Mouse (Mus musculus): Measurements from ENCODE around the gene Med16.

Gene Med16

DNA sequence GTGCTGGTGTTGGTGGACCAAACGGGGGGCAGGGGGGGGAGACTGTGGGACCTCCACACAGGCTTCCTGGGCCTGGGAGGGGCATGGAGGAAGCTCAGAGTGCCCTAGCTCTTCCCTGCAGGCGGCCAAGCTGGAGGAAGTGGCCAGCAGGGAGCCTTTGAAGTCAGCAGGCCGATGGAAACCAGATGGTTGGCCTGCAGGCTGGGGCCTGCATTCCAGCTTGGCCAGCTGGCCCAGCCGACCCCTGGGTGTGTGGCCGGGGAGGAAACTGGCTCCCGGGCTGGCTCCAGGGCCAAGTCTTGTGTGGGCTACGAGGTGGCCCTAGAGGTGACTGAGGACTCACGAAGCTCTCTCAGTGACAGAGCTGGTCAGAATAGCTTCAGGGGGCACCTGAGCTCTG, 24.0 kb upstream of the Med16 start:
- peak; percentile 59 for DNase-seq

DNA sequence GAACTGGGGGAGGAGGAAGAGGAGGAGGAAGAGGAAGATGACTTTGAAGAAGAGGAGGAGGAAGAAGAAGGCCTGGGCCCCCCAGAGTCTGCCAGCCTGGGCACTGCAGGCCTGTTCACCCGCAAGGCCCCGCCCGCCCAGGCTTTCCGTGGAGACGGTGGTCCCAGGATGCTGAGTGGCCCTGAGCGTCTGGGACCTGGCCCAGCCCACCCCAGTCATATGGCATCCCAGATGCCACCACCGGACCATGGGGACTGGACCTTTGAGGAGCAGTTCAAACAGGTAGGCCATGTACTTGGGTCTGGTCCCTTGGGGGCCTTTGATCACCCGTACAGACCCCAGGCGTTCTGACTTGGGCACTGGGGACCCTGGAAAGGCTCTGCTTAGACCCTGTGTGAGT, 23.1 kb upstream of the Med16 start:
- no peak for DNase-seq

DNA sequence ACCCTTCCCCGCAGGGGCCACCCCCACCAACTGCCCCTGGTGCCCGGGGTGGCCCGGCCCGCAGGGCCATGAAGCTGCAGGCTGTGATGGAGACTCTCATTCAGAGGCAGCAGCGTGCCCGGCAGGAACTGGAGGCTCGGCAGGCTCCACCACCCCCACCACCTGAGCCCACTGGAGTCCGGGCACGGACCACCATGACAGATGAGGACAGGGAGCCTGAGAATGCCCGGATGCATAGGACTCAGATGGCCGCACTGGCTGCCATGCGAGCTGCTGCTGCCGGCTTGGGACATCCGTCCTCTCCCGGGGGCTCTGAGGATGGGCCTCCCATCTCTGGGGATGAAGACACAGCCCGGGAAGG, 22.1 kb upstream of the Med16 start:
- DNase-seq, result no peak

DNA sequence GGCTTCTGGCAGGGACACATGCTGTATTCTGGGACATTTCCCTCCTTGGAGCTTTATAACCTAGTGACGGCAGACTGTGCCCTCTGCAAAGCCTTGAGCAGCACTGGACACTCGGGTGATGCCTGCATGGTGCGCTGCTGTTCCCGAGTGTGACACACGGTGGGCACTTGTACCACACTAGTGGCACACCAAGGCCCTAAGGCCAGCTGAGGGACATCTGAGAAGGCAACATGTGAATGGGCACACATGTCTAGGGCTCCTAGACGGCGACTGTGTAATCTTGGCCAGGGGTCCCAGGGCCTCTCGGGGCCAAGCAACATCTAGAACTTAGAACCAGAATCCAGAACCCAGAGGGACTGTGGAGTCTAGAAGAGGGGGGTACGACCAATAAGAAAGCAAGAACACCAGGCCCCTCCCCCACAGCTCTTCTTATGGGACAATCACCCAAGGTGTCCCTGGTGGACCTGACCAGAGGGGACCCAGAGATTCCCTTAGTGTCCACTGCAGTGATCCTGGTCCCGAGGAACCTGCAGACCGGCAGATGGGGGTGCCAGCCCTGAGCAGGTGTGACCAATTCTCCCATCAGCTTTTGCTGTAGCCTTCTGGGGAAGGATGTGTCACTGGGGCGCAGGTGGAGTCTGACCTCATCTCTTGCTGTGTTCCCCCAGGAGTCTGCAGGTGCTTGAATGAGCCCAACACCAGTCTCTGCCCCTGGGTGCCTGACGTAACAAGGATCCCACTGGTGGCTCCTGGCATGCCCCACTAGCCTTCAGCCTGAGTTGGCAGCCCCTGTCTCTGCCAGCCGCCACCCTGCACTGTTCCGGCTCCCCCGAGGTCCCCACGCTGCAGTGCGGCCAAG, 21.5 kb upstream of the Med16 start:
- DNase-seq, result no peak

DNA sequence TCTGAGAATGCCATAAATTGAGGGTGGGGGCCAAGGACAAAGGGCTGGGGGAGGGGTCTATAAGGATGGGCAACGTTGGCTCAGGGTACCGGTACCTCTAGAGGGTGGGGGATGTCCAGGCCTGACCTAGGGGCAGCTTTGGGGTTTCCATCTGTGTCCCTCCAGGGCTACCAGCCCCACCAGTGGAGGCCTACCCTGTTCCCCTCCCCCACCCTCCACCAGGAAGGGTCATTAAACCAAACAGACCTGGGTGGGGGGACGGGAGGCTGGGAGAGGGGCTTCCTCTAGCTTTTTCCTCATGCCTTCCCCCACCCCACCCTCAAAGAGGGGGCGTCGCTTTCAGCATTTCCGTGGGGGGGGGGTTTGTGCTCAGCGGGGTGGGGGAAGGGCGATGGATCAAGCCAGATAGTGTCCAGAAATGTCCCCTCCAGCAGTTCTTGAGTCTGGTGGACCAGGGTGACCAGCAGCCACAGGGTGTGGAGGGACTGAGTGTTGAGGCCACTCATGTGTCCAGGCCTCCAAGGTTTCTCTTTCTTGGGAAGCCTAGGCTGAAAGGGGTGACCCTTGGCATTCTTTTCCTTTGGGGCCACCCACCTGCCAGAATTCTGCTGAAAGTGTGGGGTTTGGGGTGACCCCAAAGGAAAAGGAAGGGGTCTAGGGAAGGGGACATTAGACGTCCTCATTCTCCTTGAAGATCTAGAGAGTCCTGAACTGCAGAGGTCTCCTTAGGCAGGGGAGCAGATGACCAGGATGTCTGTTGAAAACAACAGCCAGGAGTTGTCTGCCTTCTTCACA, 20.4 kb upstream of the Med16 start:
- no peak for DNase-seq

DNA sequence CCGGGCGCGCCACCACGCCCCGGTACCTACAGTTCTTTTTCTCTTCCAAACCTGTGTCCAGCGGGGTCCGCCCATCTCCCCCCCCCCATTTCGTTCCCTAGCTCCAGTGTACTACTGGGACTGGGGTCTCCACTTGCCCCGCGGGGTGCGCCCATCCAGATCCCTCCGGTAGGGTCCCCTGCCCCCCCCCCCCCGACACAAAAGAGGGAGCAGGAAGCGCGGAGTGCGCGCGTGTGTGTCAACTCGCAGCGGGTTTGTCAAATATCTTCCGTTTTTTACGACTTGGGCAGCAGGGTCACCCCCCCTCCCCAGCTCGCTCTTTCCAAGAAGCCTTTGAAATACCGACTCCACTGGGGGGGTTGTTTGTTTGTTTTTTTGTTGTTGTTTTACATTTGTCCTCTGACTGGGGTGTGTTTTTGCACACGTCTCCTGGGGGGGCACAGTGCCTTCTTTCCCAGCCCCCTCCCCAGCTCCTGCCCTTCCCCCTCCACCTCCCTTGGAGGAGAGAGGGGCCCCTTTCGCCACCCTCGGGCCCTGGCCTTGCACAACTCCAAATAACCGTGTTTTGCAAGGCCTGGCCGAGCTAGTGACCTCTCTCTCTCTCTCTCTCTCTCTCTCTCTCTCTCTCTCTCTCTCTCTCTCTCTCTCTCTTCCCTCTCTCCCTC, 19.4 kb upstream of the Med16 start:
- peak; percentile 46 for DNase-seq

DNA sequence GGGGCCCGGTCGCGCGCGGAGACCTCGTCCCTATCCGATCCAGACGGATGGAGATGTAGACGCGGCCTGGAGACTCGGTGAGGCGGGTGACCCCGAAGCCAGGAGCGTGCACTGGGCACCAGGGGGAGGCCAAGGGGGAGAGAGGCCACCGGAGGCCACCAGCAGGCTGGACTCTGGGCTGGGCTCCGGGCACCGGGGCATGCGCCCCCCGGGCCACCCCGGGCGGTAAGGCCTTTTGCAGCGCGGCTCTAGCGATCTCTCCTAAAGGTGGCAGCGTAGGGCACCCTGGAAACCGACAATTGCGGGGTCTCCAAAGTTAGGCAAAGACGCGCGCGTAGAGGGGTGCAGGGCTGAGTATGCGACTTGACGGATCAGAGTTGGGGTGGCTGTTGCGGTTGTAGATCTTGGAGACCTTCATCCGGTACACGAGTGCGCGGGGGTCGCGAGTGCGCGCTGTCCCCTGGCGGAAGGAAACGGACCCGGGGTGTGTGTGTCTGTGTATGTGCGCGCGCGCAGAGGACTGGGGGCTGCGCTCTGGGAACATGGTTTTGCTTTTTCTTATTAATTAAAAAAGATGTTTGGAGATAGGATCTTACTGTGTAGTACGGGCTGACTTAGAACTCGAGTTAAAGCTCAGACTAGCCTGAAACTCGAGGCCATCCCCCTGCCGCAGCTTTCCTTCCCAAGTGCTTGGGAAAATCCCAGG, 18.8 kb upstream of the Med16 start:
- DNase-seq, result peak; percentile 62

DNA sequence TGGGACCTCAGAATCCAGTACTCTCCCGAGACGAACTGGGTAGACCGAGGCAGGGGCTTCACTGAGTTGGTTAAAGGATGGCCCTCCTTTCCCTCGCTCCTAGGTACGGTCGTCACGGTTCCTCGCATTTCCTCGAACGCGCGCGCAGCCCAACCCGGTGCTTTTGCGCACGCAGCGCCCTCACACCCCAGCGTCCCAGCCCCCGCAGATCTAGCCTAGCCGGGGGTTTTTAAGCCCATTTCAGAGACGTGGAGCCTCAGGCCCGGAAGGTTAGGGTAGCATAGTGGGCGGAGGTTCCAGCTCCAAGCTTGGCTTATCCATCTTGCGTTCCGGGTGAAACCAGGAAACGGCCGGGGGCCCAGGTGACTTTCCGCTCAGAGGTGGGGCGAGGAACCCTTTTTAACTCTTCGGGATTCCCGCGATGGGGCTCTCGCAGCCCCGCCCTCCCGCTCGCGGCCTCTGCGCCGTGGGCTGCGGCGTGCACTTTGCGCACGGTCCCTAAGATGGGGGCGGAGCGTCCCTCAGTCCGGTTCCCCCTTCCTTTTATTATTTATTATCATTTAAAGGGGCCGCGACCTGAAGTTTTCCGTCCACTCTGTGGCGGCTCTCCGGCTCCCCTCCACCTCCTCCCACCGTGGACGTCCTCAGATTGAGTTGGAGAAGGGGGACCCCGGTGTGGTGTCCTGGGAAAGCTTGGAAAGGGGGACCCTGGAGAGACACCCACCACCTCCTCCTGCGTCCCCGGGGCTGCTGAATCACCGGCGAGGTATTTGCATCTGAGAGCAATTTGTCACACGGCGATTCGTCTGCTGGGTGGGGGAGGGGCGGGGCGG, 18.0 kb upstream of the Med16 start, which contains the start of gene Arid3a:
TSS of gene Arid3a (plus strand) at position 553 of the 833 bp plus-strand sequence.
- DNase-seq, result peak; percentile 91

DNA sequence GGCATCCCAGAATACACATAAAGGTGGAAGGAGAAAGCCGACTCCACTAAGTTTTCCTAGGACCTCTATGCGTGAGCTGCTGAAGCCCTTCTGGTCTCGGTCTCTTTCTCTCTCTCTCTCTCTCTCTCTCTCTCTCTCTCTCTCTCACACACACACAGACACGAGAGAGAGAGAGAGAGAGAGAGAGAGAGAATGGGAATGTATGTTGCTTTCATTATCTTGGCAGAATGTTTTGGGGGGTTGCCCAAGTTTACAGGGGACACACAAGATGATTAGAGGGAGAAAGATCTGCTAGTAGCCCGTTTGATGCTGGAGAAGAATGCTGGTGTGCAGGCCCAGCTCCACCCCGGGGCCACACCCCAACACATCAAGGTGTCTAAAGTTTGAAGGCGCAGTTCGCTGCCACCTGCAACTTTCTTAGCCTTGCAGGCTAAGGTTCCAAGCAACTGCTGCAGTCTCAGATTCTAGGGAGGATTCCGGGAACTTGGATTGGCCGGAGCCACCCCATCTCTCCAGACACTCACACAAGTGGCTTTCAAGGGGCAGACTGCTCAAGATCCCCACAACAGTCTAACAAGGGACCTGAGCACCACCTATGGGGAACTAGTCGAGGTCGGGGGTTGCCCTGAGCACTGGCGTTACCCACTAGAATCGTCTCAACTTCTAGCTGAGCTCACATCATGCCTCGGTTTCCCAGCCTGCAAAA, 17.2 kb upstream of the Med16 start:
- DNase-seq, result no peak

DNA sequence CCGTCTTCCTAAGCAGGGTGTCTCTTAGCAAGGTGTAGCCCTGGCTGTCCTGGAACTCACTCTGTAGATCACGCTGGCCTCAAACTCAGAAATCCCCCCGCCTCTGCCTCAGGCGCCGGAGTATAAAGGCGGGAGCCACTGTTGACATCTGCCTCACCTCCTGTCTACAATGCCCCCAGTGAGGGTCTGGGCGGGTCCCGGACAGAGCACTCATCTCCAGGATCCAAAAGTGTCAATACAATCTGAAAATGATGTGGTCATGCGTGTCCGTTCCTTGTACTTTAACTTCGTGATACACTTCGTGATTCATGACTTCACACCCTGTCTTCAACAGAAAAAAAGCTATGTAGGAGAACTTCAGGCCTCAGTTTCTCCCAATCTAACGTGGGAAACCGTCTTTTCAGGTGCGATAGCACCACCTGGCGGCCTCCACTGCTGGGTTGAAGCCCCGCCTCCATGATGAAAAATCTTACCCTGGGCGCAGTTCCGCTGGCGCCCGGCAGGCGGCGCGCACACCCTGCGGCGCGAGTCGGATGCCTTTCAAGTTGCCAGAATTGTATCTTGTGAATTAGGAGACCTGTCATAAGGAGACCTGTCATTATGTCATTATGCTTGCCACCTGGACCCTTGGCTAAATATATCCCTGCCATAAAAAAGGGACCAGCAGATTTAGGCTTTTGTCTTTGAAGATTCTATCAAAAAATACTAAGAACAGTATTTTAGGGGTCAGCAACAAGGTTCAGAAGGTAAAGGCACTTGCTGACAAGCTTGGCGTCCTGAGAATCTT, 16.5 kb upstream of the Med16 start:
- DNase-seq, result peak; percentile 97

DNA sequence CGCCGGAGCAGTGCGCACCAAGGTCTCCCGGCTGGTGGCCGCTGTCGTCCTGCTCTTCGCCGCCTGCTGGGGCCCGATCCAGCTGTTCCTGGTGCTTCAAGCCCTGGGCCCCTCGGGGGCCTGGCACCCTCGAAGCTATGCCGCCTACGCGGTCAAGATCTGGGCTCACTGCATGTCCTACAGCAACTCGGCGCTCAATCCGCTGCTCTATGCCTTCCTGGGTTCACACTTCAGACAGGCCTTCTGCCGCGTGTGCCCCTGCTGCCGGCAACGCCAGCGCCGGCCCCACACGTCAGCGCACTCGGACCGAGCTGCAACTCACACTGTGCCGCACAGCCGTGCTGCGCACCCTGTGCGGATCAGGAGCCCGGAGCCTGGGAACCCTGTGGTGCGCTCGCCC, 12.8 kb upstream of the Med16 start:
- no peak for DNase-seq

DNA sequence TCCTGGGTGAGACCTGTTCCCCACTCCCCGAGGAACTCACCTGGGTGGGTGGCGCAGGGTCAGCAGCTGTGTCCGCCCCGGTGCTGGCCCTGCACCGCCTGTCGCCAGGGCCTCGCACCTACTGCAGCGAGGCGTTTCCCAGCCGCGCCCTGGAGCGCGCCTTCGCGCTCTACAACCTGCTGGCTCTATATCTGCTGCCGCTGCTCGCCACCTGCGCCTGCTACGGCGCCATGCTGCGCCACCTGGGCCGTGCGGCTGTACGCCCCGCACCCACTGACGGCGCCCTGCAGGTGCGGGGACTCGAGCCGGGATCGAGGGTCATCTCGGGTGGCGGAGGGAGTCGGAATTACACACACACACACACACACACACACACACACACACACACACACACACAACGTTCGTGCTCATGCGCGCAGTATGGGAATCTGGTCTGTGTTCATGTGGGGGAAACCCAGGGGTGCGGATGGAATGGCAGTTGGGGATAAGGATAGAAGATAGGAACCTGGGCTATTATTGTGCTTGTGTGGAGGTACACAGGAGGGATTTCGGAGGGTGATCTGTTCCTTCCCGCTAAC, 12.3 kb upstream of the Med16 start, which contains the start of gene R3hdm4:
TSS of gene R3hdm4 (minus strand) at position 251 of the 578 bp plus-strand sequence.
- DNase-seq, result no peak

DNA sequence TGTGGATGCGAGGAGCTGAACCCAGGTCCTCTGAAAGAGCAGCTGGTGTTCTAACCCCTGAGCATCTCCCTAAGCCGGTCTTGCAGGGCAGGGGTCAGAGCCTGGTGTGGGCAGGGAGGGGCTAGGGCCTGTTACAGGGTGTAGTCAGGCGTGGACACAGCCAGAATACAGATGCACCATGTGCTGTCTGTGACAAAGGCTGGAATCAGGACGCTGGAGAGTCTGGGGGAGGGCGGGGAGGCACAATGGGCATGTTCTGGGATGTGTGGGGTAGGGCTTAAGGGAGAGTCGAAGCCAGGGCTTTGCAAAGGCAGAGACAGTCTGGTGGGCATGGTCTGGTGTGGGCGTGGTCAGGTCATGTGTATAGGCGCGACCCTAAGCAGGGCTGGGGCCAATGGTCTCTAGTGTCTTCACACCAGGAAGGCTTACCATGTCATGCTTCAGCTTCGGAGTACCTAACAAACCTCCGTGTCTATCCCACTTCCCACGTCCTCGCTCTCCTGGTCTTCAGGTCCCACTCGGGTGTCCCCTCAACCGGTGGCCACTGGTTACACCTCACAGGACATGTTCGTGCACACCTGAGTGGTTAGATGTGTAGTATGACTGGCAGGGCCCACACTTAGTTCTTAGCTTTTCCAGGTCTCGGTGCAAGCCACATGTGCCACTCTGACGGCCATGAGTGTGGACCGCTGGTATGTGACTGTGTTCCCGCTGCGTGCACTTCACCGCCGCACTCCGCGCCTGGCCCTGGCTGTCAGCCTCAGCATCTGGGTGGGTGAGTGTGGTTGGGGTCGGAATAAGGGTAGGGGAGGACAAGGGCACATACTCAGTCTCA, 11.6 kb upstream of the Med16 start:
- no peak for DNase-seq

DNA sequence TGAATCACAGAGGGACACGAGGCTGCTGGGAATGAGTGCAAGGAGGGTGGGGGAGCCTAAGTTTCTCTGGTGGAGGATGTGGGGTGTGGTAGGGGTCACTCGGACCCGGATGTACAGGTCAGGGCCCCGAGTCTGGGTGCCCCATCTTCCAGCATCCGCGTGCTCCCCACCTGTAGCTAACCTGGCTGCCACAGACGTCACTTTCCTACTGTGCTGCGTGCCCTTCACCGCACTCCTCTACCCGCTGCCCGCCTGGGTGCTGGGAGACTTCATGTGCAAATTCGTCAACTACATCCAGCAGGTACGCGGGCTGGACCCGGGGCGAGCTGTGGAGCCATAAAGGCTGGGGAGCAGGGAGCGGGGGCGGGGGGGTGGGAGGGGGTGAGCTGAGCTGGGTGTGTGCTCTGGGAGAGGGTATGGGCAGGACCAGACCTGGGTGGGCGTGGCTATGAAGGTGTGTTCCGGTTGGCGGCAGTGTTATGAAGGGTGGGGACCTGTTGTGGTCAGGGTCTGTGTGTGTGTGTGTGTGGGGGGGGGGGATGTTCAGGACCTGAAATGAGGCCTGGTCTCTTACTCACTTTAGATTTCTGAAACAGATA, 10.6 kb upstream of the Med16 start:
- DNase-seq, result no peak

DNA sequence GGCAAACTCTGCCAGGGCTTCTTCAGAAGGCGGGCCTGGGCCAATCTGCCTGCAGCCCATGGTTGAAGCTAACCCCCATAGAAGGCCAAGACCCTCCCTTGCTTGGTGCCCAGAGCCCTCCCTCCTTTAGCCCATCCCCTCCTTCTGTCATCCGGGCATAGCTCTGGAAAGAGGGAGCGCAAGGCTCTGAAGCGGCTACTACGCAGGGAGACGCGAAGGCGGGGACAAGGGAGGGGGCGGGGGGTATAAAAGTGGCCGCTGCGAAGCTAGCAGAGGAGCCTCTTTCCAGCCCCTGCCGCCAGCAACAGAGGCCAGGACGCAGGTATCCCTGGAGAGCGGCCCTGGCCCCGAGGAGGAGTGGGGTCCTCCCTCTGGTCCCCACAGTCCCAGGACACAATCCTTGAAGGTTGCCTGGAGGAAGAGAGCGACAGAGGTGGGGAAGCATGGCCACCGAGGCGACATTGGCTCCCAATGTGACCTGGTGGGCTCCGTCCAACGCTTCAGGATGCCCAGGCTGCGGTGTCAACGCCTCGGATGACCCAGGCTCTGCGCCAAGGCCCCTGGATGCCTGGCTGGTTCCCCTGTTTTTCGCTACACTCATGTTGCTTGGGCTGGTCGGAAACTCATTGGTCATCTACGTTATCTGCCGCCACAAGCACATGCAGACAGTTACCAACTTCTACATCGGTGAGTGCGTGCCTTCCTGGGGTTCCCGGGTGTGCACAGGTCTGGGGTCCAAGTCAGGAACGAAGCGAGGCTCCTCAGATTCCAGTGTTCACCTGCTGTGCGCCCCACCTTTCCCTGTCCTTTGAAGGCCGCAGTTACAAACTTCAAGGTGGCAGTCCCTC, 9.7 kb upstream of the Med16 start:
- no peak for DNase-seq

DNA sequence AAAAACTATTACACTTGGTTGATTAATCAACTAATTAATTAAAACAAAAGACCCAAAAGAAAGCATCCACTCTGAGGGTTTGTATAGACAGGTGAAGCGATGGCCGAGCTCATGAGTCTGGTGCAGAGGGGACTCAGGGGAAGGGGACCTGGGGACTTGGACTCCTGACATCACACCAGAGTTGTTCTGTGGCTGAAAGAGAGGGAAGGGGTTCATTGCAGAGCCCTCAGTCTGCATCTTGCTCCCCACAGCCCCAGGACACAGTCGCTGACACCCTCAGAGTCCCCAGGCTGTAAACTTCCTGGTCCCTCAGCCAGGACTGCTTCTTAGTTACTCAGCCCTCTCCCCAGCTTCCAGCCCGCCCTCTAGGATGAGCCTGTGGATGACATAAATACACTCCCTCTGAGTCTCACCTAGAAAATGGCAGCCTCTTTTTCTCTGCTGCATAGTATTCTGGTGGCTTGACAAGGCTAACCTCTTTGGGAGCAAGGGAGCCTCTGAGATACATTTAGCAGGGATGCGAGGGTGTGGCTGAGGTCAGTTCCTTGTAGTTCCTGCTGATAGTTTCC, 8.9 kb upstream of the Med16 start:
- no peak for DNase-seq

DNA sequence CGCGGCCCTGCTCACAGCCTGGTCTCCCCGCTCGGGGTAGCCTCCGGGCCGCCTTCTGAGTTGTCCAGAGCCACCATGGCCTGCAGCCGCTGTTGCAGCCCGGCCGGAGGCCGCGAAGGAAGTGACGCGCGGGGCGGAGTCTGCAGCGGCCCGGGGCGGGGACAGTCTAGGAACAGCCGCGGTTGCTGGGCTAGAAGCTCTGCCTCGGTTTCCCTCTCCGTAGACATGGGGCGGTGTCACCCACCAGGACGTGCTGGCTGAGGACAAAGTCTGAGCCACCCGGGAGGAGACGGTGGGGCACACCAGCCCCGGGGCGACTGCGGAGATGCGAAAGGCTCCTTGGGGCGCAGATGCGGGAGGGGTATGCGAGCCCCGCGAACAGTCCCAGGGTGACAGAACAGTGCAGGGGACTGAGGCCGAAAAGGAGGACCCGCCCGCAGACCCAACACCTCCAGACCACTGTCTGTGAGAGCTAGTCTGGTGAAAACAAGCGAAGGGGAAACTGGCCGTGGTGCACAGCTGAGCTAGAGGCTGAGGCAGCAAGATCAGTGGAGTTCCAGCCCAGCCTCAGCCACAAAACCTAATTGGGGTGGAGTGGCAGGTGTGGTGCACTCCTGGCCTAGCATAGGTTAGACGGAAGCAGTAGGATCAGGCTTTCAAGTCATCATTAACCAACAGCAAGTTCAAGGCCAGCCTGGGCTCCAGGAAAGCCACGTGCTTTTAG, 8.2 kb upstream of the Med16 start, which contains the start of gene Kiss1r:
TSS of gene Kiss1r (plus strand) at position 164 of the 724 bp plus-strand sequence.
- DNase-seq, result peak; percentile 84
